Mouse (Mus musculus) layer of hippocampus, adult 9-10 months (tissue): ENCODE data around the gene Ncoa3.
"Not testable (repeated sequence)": the region's sequence is repeated elsewhere in the genome, so short reads cannot be mapped to it uniquely, and the experiment has no call there.

Experiments
- DNase-seq: peaks from one replicate; pipeline ENCODE4 v3.0.0; 2022; ENCODE audit warnings: low spot score

Ncoa3 gene

DNA sequence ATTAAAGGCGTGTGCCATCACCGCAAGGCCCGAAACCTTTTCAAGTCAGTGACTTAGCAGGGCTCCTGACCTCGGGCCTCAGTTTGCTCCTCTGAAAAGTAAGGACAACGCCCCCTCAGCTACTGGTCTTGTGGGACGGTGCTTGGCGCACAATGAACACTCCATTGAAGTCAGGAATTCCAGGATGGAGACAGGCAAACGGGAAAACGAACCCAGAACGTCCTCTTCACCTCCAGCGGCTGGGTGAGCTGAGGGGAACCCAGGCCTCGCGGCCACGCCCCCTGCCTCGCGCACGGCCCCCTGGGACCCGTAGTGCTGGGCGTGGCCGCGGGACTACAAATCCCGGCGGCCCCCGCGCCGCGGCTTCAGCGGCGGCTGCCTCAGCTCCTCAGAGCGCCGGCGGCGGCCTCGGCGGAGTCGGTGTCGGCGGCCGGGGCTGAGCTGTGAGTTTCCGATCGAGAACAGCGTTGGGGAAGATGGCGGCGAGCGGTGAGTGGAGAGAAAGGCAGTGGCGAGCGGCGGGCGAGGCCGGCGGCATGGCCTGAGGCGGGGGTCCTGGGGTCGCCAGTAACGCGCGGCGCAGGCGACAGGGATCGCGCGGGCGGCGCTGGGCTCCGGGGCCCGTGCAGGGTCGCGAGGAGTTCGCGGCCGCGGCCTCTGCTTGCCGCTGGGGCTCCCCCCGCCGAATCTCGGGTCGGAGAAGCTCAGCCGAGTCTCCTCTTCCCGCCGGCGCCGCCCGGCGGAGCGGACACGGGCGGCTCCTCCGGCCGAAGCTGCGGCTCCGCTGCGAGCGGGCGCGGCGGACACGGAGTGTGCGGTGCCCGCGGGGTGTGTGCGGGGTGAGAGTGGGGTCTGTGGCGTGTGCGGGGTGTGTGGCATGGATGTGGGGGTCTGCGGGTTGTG, at the start of gene Ncoa3:
Gene Ncoa3 (plus strand): TSS at position 367 of the 903 bp plus-strand sequence.
- peak; percentile 58 for DNase-seq

DNA sequence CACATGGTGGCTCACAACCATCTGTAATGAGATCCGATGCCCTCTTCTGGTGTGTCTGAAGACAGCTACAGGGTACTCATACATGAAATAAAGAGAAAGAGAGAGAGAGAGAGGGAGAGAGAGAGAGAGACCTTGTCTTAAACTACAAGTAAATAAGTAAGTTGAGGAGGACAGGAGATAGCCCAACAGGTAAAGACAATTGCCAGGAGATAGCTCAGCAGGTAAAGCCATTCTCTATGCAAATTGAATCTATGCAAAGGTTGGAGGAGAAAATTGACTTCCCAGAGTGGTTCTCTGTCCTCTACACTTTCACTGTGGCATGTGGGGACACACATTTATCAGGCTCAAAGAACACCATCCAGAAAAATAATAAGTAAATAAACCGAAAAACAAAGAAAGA, 49.3 kb upstream of the Ncoa3 start:
- no peak for DNase-seq

DNA sequence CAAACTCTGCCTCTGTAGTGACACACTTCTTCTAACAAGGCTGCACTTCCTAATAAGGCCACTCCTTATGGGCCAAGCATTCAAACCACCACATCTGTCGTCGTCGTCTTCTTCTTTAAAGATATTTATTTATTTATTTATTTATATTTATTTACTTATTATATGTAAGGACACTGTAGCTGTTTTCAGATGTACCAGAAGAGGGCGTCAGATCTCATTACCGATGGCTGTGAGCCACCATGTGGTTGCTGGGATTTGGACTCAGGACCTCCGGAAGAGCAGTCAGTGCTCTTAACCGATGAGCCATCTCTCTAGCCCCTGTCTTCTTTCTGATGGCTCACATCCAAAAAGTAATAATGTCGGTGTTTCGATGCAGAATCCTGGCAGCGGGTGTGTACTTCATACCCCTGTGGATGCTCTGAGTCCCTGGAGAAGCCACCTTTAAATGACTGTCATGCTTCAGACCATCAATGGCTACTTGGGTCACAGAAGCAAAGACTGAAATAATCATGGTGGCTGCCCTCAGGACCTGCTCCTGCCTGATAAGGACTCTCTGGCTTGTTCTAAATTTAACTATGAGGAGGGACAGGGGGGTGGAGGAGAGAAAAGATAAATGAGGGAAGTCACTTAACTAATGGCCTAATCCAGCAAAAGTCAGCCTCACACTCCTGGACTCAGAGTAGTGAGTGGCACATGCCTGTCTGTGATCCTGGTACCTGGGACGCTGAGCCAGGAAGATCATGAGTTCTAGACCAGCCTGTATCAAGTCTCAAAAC, 47.7 kb upstream of the Ncoa3 start:
- no peak for DNase-seq

DNA sequence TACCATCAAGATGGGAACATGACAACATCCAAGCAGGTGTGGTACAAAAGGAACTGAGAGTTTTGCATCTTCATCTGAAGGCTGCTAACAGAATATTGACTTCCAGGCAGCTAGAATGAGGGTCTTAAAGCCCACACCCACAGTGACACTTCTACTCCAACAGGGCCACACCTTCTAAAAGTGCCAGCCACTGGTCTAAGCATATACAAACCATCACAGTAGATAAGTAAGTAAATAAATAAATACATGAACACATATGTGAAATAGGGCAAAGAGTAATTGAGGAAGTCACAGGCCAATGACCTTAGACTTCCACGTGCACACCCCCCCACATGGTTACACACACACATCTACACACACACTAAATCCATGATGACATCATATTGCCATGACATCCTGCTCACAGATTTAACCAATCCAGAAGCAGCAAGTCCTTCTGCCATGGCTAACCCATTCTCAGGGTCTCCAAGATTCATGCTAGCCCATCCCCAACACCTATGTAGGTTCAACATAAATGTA, 46.3 kb upstream of the Ncoa3 start:
- DNase-seq: no peak

DNA sequence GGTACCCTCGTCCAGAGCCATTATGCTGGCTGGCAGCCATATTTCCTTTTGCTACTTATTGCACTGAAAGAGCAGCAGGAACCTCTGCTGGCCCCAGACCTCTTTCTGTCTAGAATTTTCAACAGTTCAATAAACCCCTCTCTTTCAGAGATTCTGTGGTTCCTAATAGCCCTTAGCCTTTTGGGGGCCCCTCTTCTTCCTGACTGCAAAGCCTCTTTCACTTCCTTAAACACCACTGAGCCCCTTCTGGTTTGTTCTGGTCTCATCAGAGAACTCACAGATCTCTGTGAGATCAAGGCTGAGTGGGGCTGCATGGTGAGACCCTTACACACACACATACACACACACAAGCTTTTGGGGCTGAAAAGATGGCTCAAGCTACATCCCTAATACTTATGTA, 44.4 kb upstream of the Ncoa3 start:
- DNase-seq: no peak

DNA sequence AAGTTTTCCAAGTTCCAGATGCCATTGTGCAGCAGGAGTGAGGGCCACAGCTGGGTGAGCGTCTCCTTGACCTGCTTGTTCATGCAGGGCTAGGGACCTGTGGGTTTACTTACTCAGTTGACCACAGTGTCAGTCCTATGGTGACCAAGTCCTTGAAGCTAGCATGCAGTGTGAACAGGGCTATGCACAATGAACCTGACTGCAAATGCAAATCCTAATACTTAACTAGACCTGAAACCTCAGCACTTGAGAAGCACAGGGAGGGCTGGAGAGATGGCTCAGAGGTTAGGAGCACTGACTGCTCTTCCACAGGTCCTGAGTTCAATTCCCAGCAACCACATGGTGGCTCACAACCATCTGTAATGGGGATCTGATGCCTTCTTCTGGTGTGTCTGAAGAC, 43.7 kb upstream of the Ncoa3 start:
- not testable (repeated sequence) for DNase-seq

GRCm38 (mm10) chr2:165949719-165950118, 42.7 kb upstream of the Ncoa3 start:
- no peak for DNase-seq

DNA sequence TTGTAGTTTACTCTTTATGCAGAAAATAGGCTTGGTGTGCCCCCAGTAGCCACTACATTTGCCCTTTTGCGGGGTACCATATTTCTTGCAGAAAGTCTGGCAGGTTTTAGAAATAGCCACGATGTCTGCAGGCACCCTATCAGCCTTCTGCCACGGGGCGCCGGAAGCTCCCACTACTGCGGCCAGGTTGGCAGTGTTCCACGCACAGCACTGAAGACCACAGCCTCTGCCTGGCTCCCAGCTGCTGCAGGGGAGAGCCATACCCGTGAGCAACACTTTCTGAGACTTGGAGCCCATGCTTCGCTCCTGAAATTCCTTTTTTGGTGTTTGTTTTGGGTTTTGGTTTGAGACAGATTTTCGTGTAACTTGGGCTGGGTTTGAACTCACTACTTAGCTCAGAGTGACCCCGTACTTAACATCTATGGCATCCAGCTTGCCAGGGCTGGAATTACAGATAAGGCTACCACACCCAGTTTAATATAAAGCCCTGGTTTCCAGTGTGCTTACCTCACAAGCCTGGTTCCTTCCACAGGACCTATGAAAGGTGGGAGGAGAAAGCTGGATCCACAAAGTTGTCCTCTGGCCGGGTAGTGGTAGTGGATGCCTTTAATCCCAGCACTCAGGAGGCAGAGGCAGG, 40.9 kb upstream of the Ncoa3 start:
- no peak for DNase-seq

- DNase-seq: no peak
Measured at GRCm38 (mm10) chr2:165954872-165955271, 37.6 kb upstream of the Ncoa3 start.

GRCm38 (mm10) chr2:165955386-165955785, 37.0 kb upstream of the Ncoa3 start:
- no peak for DNase-seq

GRCm38 (mm10) chr2:165956096-165956740, 36.2 kb upstream of the Ncoa3 start:
- no peak for DNase-seq

DNA sequence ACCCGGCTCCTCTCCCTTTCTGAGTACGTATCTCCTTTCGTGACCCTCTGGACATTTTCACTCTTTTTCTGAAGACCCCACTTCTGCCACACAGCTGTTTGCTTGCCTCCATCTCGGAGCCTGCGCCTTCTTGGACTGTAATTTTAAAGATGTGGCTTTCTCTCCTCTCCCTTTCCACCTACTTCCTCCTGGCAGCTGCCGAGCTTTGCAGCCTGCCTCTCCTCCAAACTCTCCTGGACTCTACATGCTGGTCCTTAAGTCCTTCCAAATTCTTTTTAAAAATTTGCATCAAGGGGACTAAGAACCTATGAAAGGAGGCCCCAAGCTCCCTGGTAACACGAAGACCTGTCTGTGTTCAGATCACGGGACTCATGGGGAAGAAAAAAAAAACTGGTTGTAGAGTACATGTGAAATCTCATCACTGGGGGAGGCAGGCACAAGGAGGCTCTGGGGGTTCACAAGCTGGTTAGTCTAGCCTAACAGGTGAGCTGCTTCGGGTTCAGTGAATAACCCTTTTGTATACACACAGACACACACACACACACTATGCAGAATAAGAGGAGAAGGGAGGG, 35.1 kb upstream of the Ncoa3 start:
- no peak for DNase-seq

DNA sequence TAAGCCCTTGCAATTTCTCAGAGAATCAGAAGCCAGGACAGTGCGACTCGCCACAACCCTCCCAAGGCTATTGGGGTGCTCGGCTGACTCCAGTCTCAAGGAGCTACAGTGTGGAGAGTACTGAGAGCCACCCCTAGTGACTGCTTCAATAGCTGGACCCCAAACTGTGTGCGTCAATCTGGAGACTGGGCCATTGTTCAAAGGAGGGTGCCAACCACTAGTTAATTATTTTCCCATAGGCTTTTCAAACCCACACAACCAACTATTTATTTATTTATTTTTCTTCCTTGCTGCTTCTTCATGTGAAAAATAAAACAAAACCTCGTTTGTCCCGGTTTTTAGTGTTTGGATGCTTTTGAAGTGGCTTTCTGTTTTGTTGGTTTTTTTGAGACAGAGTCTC, 33.9 kb upstream of the Ncoa3 start:
- no peak for DNase-seq

GRCm38 (mm10) chr2:165960695-165961094, 31.7 kb upstream of the Ncoa3 start:
- DNase-seq: no peak

DNA sequence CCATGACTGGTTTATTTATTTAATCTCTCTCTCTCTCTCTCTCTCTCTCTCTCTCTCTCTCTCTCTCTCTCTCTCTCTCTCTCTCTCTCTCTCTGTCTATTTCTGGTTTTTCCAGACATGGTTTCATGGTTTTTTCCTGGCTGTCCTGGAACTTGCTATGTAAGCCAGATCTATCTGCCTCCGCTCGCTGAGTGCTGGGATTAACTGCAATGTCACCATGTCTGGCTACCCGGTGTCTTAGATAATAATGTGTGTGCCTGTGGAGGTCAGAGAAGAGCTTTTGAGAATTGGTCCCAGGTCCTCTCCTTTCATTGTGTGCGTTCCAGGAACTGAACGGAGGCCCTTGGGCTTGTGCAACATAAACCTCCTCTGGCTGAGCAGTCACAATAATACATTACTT, 29.6 kb upstream of the Ncoa3 start:
- no peak for DNase-seq

DNA sequence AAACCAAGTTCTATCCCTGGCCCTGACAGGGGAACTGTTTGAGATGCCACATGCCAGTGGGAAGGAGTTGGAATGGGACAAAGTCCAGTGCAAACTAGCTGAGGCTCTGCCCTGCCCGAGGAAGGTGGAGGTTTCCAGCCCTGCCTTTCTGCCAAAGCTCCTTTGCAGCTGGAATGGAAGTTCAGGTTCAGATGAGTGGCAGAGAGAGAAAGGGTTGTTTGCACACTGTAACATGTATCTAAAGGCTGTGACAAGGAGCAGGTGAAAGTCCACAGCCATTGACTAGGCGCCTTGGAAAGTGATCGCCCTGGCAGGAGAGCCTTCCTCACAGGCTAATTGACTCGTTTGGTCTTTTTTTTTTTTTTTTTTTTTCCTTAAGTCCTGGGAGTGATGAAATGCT, 28.3 kb upstream of the Ncoa3 start:
- no peak for DNase-seq

DNA sequence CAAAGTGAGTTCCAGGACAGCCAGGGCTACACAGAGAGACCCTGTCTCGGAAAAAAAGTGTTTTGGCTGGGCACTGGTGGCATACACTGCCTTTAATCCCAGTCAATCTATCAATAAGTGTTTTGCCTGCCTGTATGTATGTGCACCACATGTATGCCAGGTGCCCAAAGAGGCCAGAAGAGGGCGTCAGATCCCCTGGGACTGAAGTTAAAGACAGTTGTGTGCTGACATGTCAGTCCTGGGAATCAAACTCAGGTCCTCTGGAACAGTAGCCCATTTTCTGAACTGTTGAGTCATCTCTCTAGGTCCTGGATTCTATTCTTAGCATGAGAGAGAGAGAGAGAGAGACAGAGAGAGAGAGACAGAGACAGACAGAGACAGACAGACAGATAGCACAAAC, 25.4 kb upstream of the Ncoa3 start:
- no peak for DNase-seq

- DNase-seq: no peak
Measured at GRCm38 (mm10) chr2:165967823-165968555, 24.4 kb upstream of the Ncoa3 start.

DNA sequence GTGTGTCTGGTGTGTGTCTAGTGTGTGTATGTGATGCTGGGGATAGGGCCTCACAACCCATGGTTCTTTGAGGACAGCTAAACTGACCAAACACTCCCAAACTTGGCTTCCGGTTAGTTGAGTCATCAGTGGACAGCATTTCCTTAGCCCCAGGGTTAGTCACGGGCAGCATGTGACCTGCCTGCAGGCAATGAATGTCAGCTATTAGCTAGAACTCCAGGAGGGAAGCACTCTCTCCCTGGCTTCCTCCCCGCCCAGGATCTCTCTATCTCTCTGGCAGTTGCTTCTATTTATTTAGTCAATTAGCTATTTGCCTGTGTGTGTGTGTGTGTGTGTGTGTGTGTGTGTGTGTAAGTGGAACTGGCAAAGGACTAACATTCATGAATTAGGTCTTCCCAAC, 23.6 kb upstream of the Ncoa3 start:
- DNase-seq: no peak

DNA sequence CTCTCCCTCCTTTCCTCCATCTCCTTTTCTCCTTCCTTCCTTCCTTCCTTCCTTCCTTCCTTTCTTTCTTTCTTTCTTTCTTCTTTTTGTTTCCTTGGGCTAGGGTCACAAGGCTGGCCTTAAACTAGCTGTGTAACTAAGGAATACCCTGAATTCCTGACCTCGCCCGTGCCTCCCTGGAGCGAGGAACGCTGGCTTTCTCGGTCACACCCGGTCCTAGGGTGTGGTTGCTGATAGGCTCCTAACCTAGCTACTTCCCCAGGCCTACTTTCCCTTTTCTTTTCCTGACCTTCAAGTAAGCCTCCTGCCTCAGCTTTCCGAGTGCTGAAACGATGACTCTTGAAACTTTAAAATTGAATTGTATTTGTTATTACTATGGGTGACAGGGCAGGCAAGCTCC, 23.0 kb upstream of the Ncoa3 start:
- DNase-seq: no peak

DNA sequence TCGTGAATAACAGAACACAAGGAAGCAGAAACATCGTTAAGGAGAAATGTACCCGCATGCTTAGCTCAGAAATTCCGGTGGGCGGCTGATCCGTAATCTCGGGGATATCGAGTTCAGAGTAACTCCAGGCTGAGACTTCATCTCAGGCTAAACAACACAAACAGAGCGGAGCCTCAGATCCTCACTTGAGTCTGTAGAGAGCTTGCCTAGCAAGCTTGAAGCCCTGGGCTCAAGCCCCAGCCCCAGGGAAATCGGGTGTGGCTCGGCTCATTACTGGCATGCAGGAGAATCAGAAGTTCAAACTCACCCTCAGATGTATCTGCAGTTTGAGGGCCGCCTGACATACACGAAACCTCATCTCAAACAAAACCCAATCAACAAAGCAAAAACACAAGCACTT, 22.5 kb upstream of the Ncoa3 start:
- DNase-seq: no peak
